Mouse (Mus musculus) thymus, postnatal 14 days (tissue): ENCODE results near the gene Gm3667.
"Not testable (repeated sequence)": the region's sequence is repeated elsewhere in the genome, so short reads cannot be mapped to it uniquely, and the experiment has no call there.

Source experiments
- DNase-seq: peaks from one replicate; pipeline ENCODE4 v3.0.0; 2021

The Gm3667 gene

DNA sequence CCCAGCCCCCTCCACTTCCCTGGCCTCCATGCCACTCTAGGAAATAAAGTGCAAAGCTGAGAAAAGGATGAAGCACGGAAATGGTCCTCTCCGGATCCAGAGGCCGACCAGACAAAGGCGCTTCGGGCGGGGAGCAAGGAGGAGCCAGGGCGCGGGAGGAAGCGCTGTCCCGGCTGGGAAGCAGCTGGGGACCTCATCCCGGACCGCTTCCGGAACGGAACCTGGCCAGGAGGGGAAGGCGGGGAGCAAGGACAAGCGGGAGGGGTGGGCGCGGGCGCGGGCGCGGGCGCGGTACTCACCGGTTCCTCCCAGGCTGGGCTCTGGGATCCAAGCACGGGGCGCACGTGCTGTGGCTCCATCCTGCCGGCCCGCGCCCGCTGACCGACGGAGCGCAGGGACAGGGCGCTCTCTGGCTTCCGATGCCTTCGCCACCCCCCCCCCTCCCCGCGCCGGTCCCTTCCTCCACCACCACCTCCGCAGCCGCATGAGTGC lies at the start of gene Gm3667:
TSS of gene Gm3667 (minus strand) at position 442 of the 492 bp plus-strand sequence.
- not testable (repeated sequence) for DNase-seq

DNA sequence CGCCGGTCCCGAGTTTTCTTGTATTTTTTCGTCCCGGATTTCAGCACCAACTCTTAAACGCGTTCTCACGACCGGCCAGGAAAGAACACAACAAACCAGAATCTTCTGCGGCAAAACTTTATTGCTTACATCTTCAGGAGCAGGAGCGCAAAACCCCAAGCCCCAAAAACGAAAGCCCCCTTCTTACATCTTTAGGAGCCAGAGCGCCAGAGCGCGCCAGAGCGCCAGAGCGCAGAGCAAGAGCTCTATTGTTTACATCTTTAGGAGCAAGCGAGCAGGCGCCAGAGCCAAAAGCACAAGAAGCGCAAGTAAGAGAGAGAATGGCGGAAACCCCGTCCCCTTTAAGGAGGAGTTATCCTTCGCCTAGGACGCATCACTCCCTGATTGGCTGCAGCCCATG lies 10.1 kb upstream of the Gm3667 start:
- peak; percentile 3 for DNase-seq

- not testable (repeated sequence) for DNase-seq
These were observed 951 bp downstream of the Gm3667 start for GRCm38 (mm10) chr14:6888811-6889210.

DNA sequence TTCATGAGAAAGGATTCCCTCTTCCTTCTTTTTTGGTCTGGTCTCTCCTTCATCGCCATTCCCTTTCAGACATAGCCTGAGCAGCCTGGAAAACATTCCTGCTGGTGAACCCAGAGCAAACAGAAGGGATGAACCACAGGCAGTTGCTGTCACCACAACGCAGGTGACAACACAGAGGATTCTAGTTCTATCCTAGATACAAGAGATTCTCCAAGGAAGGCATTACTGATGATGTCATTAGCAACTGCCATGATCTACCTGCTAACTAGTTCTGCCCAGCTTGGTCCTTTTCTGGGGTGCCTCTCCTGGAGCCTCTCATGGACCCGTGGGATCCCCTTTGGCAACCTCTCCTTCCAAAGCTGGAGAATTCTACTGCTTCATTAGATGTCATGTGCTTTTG lies 49.6 kb downstream of the Gm3667 start, which contains the start of gene Gm3642:
TSS of gene Gm3642 (minus strand) at position 101 of the 400 bp plus-strand sequence.
- not testable (repeated sequence) for DNase-seq

DNA sequence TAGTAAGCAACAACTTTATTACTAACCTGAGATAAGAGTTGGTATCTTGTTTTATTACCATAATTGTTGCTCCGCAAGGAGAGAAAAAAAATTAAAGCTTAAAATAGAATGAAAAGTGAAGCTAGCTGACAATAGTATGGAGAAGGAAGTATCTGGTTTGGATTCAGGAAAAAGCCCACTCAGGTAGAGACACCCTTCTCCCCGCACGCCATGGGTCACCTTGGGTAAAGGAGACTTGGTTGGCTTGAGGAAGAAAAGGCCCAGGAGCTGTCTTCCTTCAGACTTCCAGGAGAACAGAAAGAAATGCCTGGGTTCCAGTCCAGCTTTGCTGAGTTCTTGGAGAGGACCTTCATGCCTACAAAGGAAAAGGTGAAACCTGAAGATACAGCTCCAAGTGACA lies 66.5 kb downstream of the Gm3667 start:
- DNase-seq: not testable (repeated sequence)
